Mouse (Mus musculus) left cerebral cortex, postnatal 25 days (tissue): Measurements from ENCODE around the gene Speer4d. TPM values are rescaled to one million over a fixed set of nuclear protein-coding genes. Genes with fewer than 3 reads are reported as not detected.
"Not testable (repeated sequence)": the region's sequence is repeated elsewhere in the genome, so short reads cannot be mapped to it uniquely, and the experiment has no call there.

Experiments
- DNase-seq, 2 experiments: peaks; one replicate each; pipeline ENCODE4 v3.0.0; 2022; ENCODE audit warnings: low spot score in 2 of 2, mixed read lengths in 1 of 2
- intact Hi-C: fragments of 180-260 bp; cut with DNase I; formaldehyde crosslinking; loops from one replicate; pipeline ENCODE4 v1.15.1; 2025
- total RNA-seq, 2 experiments: library from RNA; stranded (reverse); gene quantifications; 2 replicates each; pipeline ENCODE4 v1.2.3; 2021

Gene Speer4d
- total RNA-seq, 2 experiments from 2014 or later: not detected

GRCm38 (mm10) chr5:15652334-15652733, 33.5 kb downstream of the Speer4d start:
- intact Hi-C loops, DNase-seq: not testable (repeated sequence)

GRCm38 (mm10) chr5:15656959-15657358, 38.1 kb downstream of the Speer4d start, which contains the start of gene 4930572O03Rik:
Gene 4930572O03Rik (minus strand): TSS chr5:15657059.
- DNase-seq, intact Hi-C loops: not testable (repeated sequence)

GRCm38 (mm10) chr5:15663847-15664246, 45.0 kb downstream of the Speer4d start:
- intact Hi-C loops, DNase-seq: not testable (repeated sequence)

DNA sequence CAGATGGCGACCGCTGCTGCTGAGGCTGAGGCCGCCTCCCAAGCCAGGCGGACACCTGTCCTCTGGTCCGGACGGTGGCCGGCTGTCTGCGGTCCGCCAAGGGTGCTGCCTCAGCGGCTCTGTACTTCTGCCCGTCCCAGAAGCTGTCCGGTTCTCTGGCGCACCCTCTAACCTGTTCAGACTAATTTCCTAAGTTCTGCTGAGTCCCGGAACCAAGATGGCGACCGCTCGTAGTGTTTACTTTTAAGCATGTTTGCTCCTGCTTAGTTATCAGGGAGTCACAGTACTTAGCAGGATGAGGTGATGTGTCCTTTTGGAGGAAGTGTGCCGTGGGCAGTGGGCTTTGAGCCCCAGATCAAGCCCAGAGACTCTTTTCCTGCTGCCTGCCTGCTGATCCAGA, 51.9 kb downstream of the Speer4d start:
- DNase-seq, intact Hi-C loops: not testable (repeated sequence)

Other genes starting within 250 kb of the Speer4d start
- not detected for gene Gm21149, start 142.5 kb upstream of the Speer4d start, total RNA-seq
- gene Gm21190, start 89.8 kb upstream of the Speer4d start, total RNA-seq: not detected
- gene Gm21083, start 41.7 kb upstream of the Speer4d start, total RNA-seq: not detected
- gene 4930572O03Rik, start 38.0 kb downstream of the Speer4d start, total RNA-seq: not detected
- gene Speer4c, start 95.2 kb downstream of the Speer4d start, total RNA-seq: not detected